Mouse (Mus musculus): Measurements from ENCODE around the gene Gm3285. TPM values are rescaled to one million over a fixed set of nuclear protein-coding genes. Genes with fewer than 3 reads are reported as not detected.

Gene Gm3285
- total RNA-seq, 2 experiments from 2014 or later, result not detected

DNA sequence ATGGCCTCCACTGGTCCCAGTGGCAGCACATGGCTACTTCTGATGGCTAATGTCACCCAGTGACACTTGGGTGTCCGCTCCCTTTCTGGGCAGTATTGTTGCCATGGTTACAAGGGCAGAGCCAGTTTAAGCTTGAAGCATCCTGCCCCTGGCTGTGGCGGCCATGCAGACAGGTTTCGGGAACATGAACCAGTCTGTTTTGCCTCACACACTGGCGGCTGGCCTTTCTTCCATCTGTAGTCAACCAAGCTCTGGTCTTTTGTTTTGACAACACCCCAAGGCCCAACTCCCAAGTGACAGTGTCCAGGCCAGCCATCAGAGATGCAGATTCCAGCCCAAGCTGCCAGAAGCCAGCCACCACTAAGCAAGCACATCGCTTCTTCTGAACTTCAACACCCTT is 33.8 kb downstream of the Gm3285 start:
- no peak for ATAC-seq (replicated peaks; ENCODE audit: poor library complexity, severe bottlenecking)

DNA sequence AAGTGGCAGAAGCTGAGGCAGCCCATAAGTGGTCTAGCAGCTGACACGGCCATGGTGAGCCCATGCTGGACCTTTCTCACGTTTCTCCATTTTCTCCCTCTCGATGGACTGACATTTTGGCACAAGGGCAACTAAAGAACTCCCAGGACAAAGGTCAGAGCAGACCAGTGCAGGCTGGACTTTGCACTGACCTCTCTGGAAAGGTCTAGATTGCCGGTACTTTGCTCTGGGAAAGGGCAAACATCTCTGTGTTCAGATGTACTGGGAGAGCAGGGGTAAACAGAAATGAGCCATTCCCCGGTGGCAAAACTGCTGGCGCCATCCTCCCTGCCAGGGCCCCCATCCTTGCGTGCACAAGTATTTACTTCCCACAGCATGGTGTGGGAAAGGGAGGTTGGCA is 38.4 kb downstream of the Gm3285 start:
- ATAC-seq (replicated peaks; ENCODE audit: poor library complexity, severe bottlenecking), result no peak

GRCm38 (mm10) chr10:77900903-77901818 is 39.4 kb downstream of the Gm3285 start:
- ATAC-seq (replicated peaks; ENCODE audit: poor library complexity, severe bottlenecking), result no peak

DNA sequence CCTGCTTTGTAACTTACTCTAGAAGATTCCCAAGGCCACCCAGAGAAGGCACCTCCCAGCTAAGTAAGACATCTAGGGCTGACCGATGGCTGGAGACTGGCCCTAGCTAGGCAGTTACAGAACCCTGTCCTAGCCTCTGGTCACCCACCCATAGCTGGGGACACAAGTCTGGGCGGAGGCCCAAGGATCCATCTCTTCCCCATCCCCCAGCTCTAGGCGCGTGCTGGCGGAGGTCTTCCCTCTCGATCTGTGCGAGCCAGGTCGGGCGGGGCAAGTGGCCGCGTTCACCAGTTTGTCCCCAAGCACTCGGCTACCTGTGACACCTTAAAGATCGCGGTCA is 40.1 kb downstream of the Gm3285 start:
- peak; percentile 7; the same call in 1 of the 2 replicates for ATAC-seq (replicated peaks; ENCODE audit: poor library complexity, severe bottlenecking)

- ATAC-seq (replicated peaks; ENCODE audit: poor library complexity, severe bottlenecking), result peak; percentile 63
Measured at GRCm38 (mm10) chr10:77902211-77902893, 40.6 kb downstream of the Gm3285 start, which contains the start of gene Lrrc3. Lrrc3 (minus strand) TSS chr10:77902536.

- ATAC-seq (replicated peaks; ENCODE audit: poor library complexity, severe bottlenecking), result peak; percentile 49
Measured at GRCm38 (mm10) chr10:77902894-77903715, 41.3 kb downstream of the Gm3285 start.

Other genes starting within 250 kb of the Gm3285 start
Only the 30 nearest of the 31 such genes appear.
- 0.90 TPM in 1 of 2 replicates, not detected in the other for gene Tspear, start 175.4 kb upstream of the Gm3285 start, total RNA-seq (2014; fragmentation: Nextera tagmentation)
- 0.05 TPM in 1 of 2 replicates, not detected in the other for gene Tspear, start 175.4 kb upstream of the Gm3285 start, total RNA-seq (2017)
- gene Gm19402, start 171.2 kb upstream of the Gm3285 start, total RNA-seq (2014; fragmentation: Nextera tagmentation), result not detected in 2 replicates
- not detected in 2 replicates for gene Gm19402, start 171.2 kb upstream of the Gm3285 start, total RNA-seq (2017)
- not detected in 2 replicates for gene Gm9508, start 164.7 kb upstream of the Gm3285 start, total RNA-seq (2014; fragmentation: Nextera tagmentation)
- not detected in 2 replicates for gene Gm9508, start 164.7 kb upstream of the Gm3285 start, total RNA-seq (2017)
- gene Gm10272, start 155.3 kb upstream of the Gm3285 start, total RNA-seq (2014; fragmentation: Nextera tagmentation), result not detected in 2 replicates
- gene Gm10272, start 155.3 kb upstream of the Gm3285 start, total RNA-seq (2017), result not detected in 2 replicates
- gene Gm10024, start 150.5 kb upstream of the Gm3285 start, total RNA-seq (2014; fragmentation: Nextera tagmentation), result not detected in 2 replicates
- not detected in 2 replicates for gene Gm10024, start 150.5 kb upstream of the Gm3285 start, total RNA-seq (2017)
- gene Gm10142, start 146.2 kb upstream of the Gm3285 start, total RNA-seq (2014; fragmentation: Nextera tagmentation), result not detected in 2 replicates
- not detected in 2 replicates for gene Gm10142, start 146.2 kb upstream of the Gm3285 start, total RNA-seq (2017)
- gene Krtap12-1, start 141.4 kb upstream of the Gm3285 start, total RNA-seq (2014; fragmentation: Nextera tagmentation), result not detected in 2 replicates
- not detected in 2 replicates for gene Krtap12-1, start 141.4 kb upstream of the Gm3285 start, total RNA-seq (2017)
- not detected in 2 replicates for gene Gm10100, start 135.5 kb upstream of the Gm3285 start, total RNA-seq (2014; fragmentation: Nextera tagmentation)
- not detected in 2 replicates for gene Gm10100, start 135.5 kb upstream of the Gm3285 start, total RNA-seq (2017)
- not detected in 2 replicates for gene Gm18596, start 119.3 kb upstream of the Gm3285 start, total RNA-seq (2014; fragmentation: Nextera tagmentation)
- gene Gm18596, start 119.3 kb upstream of the Gm3285 start, total RNA-seq (2017), result not detected in 2 replicates
- not detected in 2 replicates for gene Gm9736, start 110.6 kb upstream of the Gm3285 start, total RNA-seq (2014; fragmentation: Nextera tagmentation)
- not detected in 2 replicates for gene Gm9736, start 110.6 kb upstream of the Gm3285 start, total RNA-seq (2017)
- not detected in 2 replicates for gene Gm3233, start 102.3 kb upstream of the Gm3285 start, total RNA-seq (2014; fragmentation: Nextera tagmentation)
- not detected in 2 replicates for gene Gm3233, start 102.3 kb upstream of the Gm3285 start, total RNA-seq (2017)
- not detected in 2 replicates for gene Gm3238, start 90.7 kb upstream of the Gm3285 start, total RNA-seq (2014; fragmentation: Nextera tagmentation)
- not detected in 2 replicates for gene Gm3238, start 90.7 kb upstream of the Gm3285 start, total RNA-seq (2017)
- not detected in 2 replicates for gene Gm7138, start 85.0 kb upstream of the Gm3285 start, total RNA-seq (2014; fragmentation: Nextera tagmentation)
- not detected in 2 replicates for gene Gm7138, start 85.0 kb upstream of the Gm3285 start, total RNA-seq (2017)
- gene Gm3250, start 79.4 kb upstream of the Gm3285 start, total RNA-seq (2014; fragmentation: Nextera tagmentation), result not detected in 2 replicates
- gene Gm3250, start 79.4 kb upstream of the Gm3285 start, total RNA-seq (2017), result not detected in 2 replicates
- gene Gm7137, start 73.8 kb upstream of the Gm3285 start, total RNA-seq (2014; fragmentation: Nextera tagmentation), result not detected in 2 replicates
- gene Gm7137, start 73.8 kb upstream of the Gm3285 start, total RNA-seq (2017), result not detected in 2 replicates
- not detected in 2 replicates for gene Gm9639, start 66.9 kb upstream of the Gm3285 start, total RNA-seq (2014; fragmentation: Nextera tagmentation)
- gene Gm9639, start 66.9 kb upstream of the Gm3285 start, total RNA-seq (2017), result not detected in 2 replicates
- not detected in 2 replicates for gene Gm19668, start 62.8 kb upstream of the Gm3285 start, total RNA-seq (2014; fragmentation: Nextera tagmentation)
- not detected in 2 replicates for gene Gm19668, start 62.8 kb upstream of the Gm3285 start, total RNA-seq (2017)
- gene Gm9507, start 50.1 kb upstream of the Gm3285 start, total RNA-seq (2014; fragmentation: Nextera tagmentation), result not detected in 2 replicates
- gene Gm9507, start 50.1 kb upstream of the Gm3285 start, total RNA-seq (2017), result not detected in 2 replicates
- gene Gm2696, start 47.3 kb upstream of the Gm3285 start, total RNA-seq (2014; fragmentation: Nextera tagmentation), result not detected in 2 replicates
- gene Gm2696, start 47.3 kb upstream of the Gm3285 start, total RNA-seq (2017), result not detected in 2 replicates
- not detected in 2 replicates for gene Krtap10-4, start 34.9 kb upstream of the Gm3285 start, total RNA-seq (2014; fragmentation: Nextera tagmentation)
- gene Krtap10-4, start 34.9 kb upstream of the Gm3285 start, total RNA-seq (2017), result not detected in 2 replicates
- gene Krtap10-10, start 26.0 kb upstream of the Gm3285 start, total RNA-seq (2014; fragmentation: Nextera tagmentation), result 0.75 TPM in 1 of 2 replicates, not detected in the other
- gene Krtap10-10, start 26.0 kb upstream of the Gm3285 start, total RNA-seq (2017), result not detected in 2 replicates
- not detected in 2 replicates for gene Gm36176, start 15.2 kb upstream of the Gm3285 start, total RNA-seq (2014; fragmentation: Nextera tagmentation)
- gene Gm36176, start 15.2 kb upstream of the Gm3285 start, total RNA-seq (2017), result not detected in 2 replicates
- not detected in 2 replicates for gene Gm10318, start 9.1 kb upstream of the Gm3285 start, total RNA-seq (2014; fragmentation: Nextera tagmentation)
- gene Gm10318, start 9.1 kb upstream of the Gm3285 start, total RNA-seq (2017), result not detected in 2 replicates
- gene Lrrc3, start 40.6 kb downstream of the Gm3285 start, total RNA-seq (2014; fragmentation: Nextera tagmentation), result not detected in 2 replicates
- gene Lrrc3, start 40.6 kb downstream of the Gm3285 start, total RNA-seq (2017), result not detected in 2 replicates
- 1.9 and 9.1 TPM in 2 replicates for gene Trpm2, start 108.6 kb downstream of the Gm3285 start, total RNA-seq (2014; fragmentation: Nextera tagmentation)
- 1.9 and 3.6 TPM in 2 replicates for gene Trpm2, start 108.6 kb downstream of the Gm3285 start, total RNA-seq (2017)
- 8.8 and 9.1 TPM in 2 replicates for gene 1810043G02Rik, start 116.5 kb downstream of the Gm3285 start, total RNA-seq (2014; fragmentation: Nextera tagmentation)
- gene 1810043G02Rik, start 116.5 kb downstream of the Gm3285 start, total RNA-seq (2017), result 7.4 and 9.9 TPM in 2 replicates
- gene Pfkl, start 148.1 kb downstream of the Gm3285 start, total RNA-seq (2014; fragmentation: Nextera tagmentation), result 30.6 and 39.4 TPM in 2 replicates
- gene Pfkl, start 148.1 kb downstream of the Gm3285 start, total RNA-seq (2017), result 39.6 and 43.5 TPM in 2 replicates
- 0.45 TPM in 1 of 2 replicates, not detected in the other for gene Dnmt3l, start 180.0 kb downstream of the Gm3285 start, total RNA-seq (2014; fragmentation: Nextera tagmentation)
- 0.67 and 1.6 TPM in 2 replicates for gene Dnmt3l, start 180.0 kb downstream of the Gm3285 start, total RNA-seq (2017)
- 1.0 TPM in 1 of 2 replicates, not detected in the other for gene Aire, start 181.6 kb downstream of the Gm3285 start, total RNA-seq (2014; fragmentation: Nextera tagmentation)
- not detected in 2 replicates for gene Aire, start 181.6 kb downstream of the Gm3285 start, total RNA-seq (2017)
- gene Icosl, start 207.3 kb downstream of the Gm3285 start, total RNA-seq (2014; fragmentation: Nextera tagmentation), result 7.4 and 8.5 TPM in 2 replicates
- gene Icosl, start 207.3 kb downstream of the Gm3285 start, total RNA-seq (2017), result 0.57 and 2.9 TPM in 2 replicates